Mouse (Mus musculus): Measurements from ENCODE around the gene 2810459M11Rik. TPM values are rescaled to one million over a fixed set of nuclear protein-coding genes. Genes with fewer than 3 reads are reported as not detected.
A peak's percentile ranks its signal among the peaks of the same experiment; 100 is the strongest.

The 2810459M11Rik gene
- 0.25 and 0.40 TPM in 2 replicates for polyA plus RNA-seq (2014; fragmentation: Nextera tagmentation; extraction: Ambion mirVana)

GRCm38 (mm10) chr1:86045848-86046805, at the start of gene 2810459M11Rik:
Gene 2810459M11Rik, plus strand, starts transcription at chr1:86045863.
- Histone ChIP-seq H3K9ac (replicated peaks; ENCODE audit: low read length) (peak within 1 kb of the TSS; percentile 53), H3K27me3 (ENCODE audit: control insufficient read depth, insufficient read depth, low read length) (peaks cover 35% of the 10 kb centered on the region), H3K4me2 (ENCODE audit: low read depth, low read length) (peak within 1 kb of the TSS; percentile 98), H3K4me1 (ENCODE audit: control insufficient read depth, insufficient read depth, low read length) (peaks cover 3% of the 10 kb centered on the region), H3K4me3 (ENCODE audit: low read depth, low read length) (peak within 1 kb of the TSS; percentile 58), H3K9me3 (replicated peaks; ENCODE audit: control insufficient read depth, low read length) (0 out of 2 replicates have a peak, but pooled peaks cover 2% of the 10 kb centered on the region), H3K27ac (replicated peaks; ENCODE audit: low read depth, low read length) (no peak within 1 kb of the TSS), H3K36me3 (replicated peaks; ENCODE audit: control insufficient read depth, insufficient read depth, low read depth, low read length) (no peaks in the 10 kb centered on the region)
- DNase-seq (ENCODE audit: low spot score) (peak; percentile 56), ATAC-seq (replicated peaks; ENCODE audit: insufficient number of reproducible peaks, low FRiP score, low TSS enrichment, low read depth) (peak; percentile 64)
- under 1% methylated on average over 106 of the region's 110 CpGs for WGBS

DNA sequence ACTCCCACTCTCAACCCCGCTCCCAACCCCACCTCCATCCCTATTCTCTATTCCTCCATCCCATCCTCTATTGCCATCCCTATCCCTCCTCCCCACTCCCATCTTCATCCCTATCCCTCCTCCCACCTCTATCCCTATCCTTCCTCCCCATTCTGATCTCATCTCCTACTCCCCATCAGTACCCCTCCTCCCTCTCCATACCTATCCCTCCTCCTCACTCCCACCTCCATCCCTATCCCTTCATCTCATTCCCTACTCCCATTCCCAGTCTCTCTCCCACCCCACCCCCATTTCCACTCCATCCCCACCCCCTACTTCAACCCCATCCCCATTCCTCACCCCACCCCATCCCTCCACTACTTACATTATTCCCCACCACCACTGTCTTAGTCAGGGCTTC, 48.4 kb upstream of the 2810459M11Rik start:
- Histone ChIP-seq H3K27ac (replicated peaks; ENCODE audit: low read depth, low read length) (no peak overlapping the region), H3K9me3 (replicated peaks; ENCODE audit: control insufficient read depth, low read length) (no peaks in the 10 kb centered on the region), H3K27me3 (ENCODE audit: control insufficient read depth, insufficient read depth, low read length) (no peaks in the 10 kb centered on the region), H3K4me1 (ENCODE audit: control insufficient read depth, insufficient read depth, low read length) (no peaks in the 10 kb centered on the region), H3K4me2 (ENCODE audit: low read depth, low read length) (no peak overlapping the region), H3K4me3 (ENCODE audit: low read depth, low read length) (no peak overlapping the region), H3K9ac (replicated peaks; ENCODE audit: low read length) (no peak overlapping the region), H3K36me3 (replicated peaks; ENCODE audit: control insufficient read depth, insufficient read depth, low read depth, low read length) (no peaks in the 10 kb centered on the region)
- 96% methylated on average over 1 of the region's 1 CpGs for WGBS
- ATAC-seq (replicated peaks; ENCODE audit: insufficient number of reproducible peaks, low FRiP score, low TSS enrichment, low read depth) (no peak), DNase-seq (ENCODE audit: low spot score) (no peak)

GRCm38 (mm10) chr1:85998012-85998411, 47.7 kb upstream of the 2810459M11Rik start:
- no peak for ATAC-seq (replicated peaks; ENCODE audit: insufficient number of reproducible peaks, low FRiP score, low TSS enrichment, low read depth)
- WGBS: 82% methylated on average over 4 of the region's 4 CpGs

DNA sequence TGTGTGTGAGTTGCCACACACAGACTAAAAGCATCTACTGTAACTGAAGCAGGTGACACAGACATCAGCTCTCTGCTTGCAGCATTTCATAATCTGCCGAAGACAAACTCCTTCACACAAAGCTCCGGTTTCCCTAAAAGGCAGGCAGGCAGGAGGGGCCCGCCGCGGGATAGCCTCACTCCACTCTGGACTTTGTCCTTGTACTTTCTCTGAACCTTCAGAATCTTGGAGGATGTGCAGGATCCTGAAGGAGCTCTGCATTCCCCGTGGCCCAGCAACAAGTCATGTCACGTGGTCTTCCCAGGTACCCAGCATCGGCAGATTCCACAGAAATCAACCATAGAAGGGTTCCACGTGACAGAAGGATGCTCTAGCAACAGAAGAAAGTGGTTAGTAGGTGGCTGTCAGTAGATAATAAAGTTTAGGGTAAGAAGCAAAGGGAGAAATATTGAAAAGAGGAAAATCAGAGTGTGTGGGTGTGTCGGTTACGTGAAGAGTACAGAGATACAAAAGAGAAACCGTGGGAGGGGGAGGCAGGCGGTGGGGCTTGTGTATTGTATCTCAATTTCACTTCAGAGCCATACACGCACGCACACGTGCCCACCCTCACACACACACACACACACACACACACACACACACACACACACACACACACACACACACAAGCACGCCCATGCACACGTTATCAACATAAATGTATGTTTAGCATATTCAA, 45.7 kb upstream of the 2810459M11Rik start:
- 82% methylated on average over 18 of the region's 18 CpGs for WGBS
- H3K36me3 ChIP-seq (replicated peaks; ENCODE audit: control insufficient read depth, insufficient read depth, low read depth, low read length): no peaks in the 10 kb centered on the region
- ATAC-seq (replicated peaks; ENCODE audit: insufficient number of reproducible peaks, low FRiP score, low TSS enrichment, low read depth) (no peak), DNase-seq (ENCODE audit: low spot score) (no peak)
- H3K27ac ChIP-seq (replicated peaks; ENCODE audit: low read depth, low read length): no peak overlapping the region
- H3K27me3 ChIP-seq (ENCODE audit: control insufficient read depth, insufficient read depth, low read length): no peaks in the 10 kb centered on the region
- H3K9me3 ChIP-seq (replicated peaks; ENCODE audit: control insufficient read depth, low read length): no peaks in the 10 kb centered on the region
- H3K4me3 ChIP-seq (ENCODE audit: low read depth, low read length): no peak overlapping the region
- no peak overlapping the region for H3K4me2 ChIP-seq (ENCODE audit: low read depth, low read length)
- no peak overlapping the region for H3K9ac ChIP-seq (replicated peaks; ENCODE audit: low read length)
- no peaks in the 10 kb centered on the region for H3K4me1 ChIP-seq (ENCODE audit: control insufficient read depth, insufficient read depth, low read length)

More at GRCm38 (mm10) chr1:85998012-85998411, 47.7 kb upstream of the 2810459M11Rik start:
- Histone ChIP-seq H3K9me3 (replicated peaks; ENCODE audit: control insufficient read depth, low read length) (no peaks in the 10 kb centered on the region), H3K4me3 (ENCODE audit: low read depth, low read length) (no peak overlapping the region), H3K4me1 (ENCODE audit: control insufficient read depth, insufficient read depth, low read length) (no peaks in the 10 kb centered on the region), H3K9ac (replicated peaks; ENCODE audit: low read length) (no peak overlapping the region), H3K4me2 (ENCODE audit: low read depth, low read length) (no peak overlapping the region), H3K36me3 (replicated peaks; ENCODE audit: control insufficient read depth, insufficient read depth, low read depth, low read length) (no peaks in the 10 kb centered on the region), H3K27ac (replicated peaks; ENCODE audit: low read depth, low read length) (no peak overlapping the region), H3K27me3 (ENCODE audit: control insufficient read depth, insufficient read depth, low read length) (no peaks in the 10 kb centered on the region)
- DNase-seq (ENCODE audit: low spot score): no peak

- DNase-seq (ENCODE audit: low spot score) (no peak), ATAC-seq (replicated peaks; ENCODE audit: insufficient number of reproducible peaks, low FRiP score, low TSS enrichment, low read depth) (no peak)
- Histone ChIP-seq H3K4me3 (ENCODE audit: low read depth, low read length) (no peak overlapping the region), H3K4me1 (ENCODE audit: control insufficient read depth, insufficient read depth, low read length) (no peaks in the 10 kb centered on the region), H3K27ac (replicated peaks; ENCODE audit: low read depth, low read length) (no peak overlapping the region), H3K4me2 (ENCODE audit: low read depth, low read length) (no peak overlapping the region), H3K36me3 (replicated peaks; ENCODE audit: control insufficient read depth, insufficient read depth, low read depth, low read length) (no peaks in the 10 kb centered on the region), H3K27me3 (ENCODE audit: control insufficient read depth, insufficient read depth, low read length) (no peaks in the 10 kb centered on the region), H3K9ac (replicated peaks; ENCODE audit: low read length) (no peak overlapping the region), H3K9me3 (replicated peaks; ENCODE audit: control insufficient read depth, low read length) (no peaks in the 10 kb centered on the region)
- WGBS: 85% methylated on average over 10 of the region's 10 CpGs
Observed at GRCm38 (mm10) chr1:86005540-86005939, 40.1 kb upstream of the 2810459M11Rik start.

DNA sequence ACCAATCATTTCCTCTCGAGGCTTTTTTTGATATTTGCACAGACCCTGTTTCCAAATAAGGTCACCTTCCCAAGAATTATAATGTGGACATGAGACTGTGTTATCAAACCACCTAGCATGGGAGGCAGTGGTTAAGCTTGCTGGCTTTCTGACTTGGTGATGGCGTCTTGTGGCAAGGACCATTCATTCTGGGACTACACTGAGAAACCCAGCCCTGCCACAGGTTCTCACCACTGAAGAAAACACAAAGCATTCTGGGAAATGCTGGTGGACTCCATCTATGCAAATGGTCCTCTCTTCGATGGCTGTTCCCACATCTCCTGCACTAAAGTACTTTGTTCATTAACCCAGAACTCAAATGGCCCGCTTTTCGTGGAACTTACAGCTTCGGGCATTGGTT, 39.6 kb upstream of the 2810459M11Rik start:
- WGBS: 88% methylated on average over 6 of the region's 6 CpGs

DNA sequence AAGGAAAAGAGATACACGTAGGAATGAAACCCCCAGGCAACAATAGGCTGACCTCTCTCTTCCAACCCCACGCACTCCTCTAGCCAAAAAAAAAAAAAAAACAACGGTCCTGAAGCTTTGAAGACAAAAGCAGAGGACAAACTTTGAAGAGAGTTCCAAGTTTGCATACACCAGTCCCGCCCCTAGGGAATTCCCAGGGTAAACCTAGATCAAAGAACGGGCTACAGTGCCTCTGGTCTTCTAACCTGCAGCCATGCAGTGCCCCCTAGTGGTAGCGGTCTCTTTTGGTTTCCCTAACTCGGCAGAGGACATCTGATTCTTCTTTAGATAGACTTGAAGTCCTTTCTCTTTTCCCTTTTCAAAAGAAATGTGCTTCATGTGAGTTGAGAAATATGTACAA, 37.9 kb upstream of the 2810459M11Rik start:
- peak; percentile 97 for DNase-seq (ENCODE audit: low spot score)
- Histone ChIP-seq H3K9ac (replicated peaks; ENCODE audit: low read length) (no peak overlapping the region), H3K27me3 (ENCODE audit: control insufficient read depth, insufficient read depth, low read length) (no peaks in the 10 kb centered on the region), H3K4me2 (ENCODE audit: low read depth, low read length) (no peak overlapping the region), H3K4me3 (ENCODE audit: low read depth, low read length) (no peak overlapping the region), H3K27ac (replicated peaks; ENCODE audit: low read depth, low read length) (no peak overlapping the region), H3K9me3 (replicated peaks; ENCODE audit: control insufficient read depth, low read length) (no peaks in the 10 kb centered on the region), H3K4me1 (ENCODE audit: control insufficient read depth, insufficient read depth, low read length) (no peaks in the 10 kb centered on the region), H3K36me3 (replicated peaks; ENCODE audit: control insufficient read depth, insufficient read depth, low read depth, low read length) (no peaks in the 10 kb centered on the region)
- peak; percentile 70; the same call in 1 of the 2 replicates for ATAC-seq (replicated peaks; ENCODE audit: insufficient number of reproducible peaks, low FRiP score, low TSS enrichment, low read depth)
- 1% methylated on average over 7 of the region's 7 CpGs for WGBS

More for the DNA sequence above, 39.6 kb upstream of the 2810459M11Rik start:
- Histone ChIP-seq H3K27ac (replicated peaks; ENCODE audit: low read depth, low read length) (no peak overlapping the region), H3K9ac (replicated peaks; ENCODE audit: low read length) (no peak overlapping the region), H3K27me3 (ENCODE audit: control insufficient read depth, insufficient read depth, low read length) (no peaks in the 10 kb centered on the region), H3K9me3 (replicated peaks; ENCODE audit: control insufficient read depth, low read length) (no peaks in the 10 kb centered on the region), H3K4me3 (ENCODE audit: low read depth, low read length) (no peak overlapping the region), H3K36me3 (replicated peaks; ENCODE audit: control insufficient read depth, insufficient read depth, low read depth, low read length) (no peaks in the 10 kb centered on the region), H3K4me1 (ENCODE audit: control insufficient read depth, insufficient read depth, low read length) (no peaks in the 10 kb centered on the region), H3K4me2 (ENCODE audit: low read depth, low read length) (no peak overlapping the region)
- DNase-seq (ENCODE audit: low spot score) (no peak), ATAC-seq (replicated peaks; ENCODE audit: insufficient number of reproducible peaks, low FRiP score, low TSS enrichment, low read depth) (no peak)

Data from embryonic facial prominence, embryonic 11.5 days (tissue).